Mouse (Mus musculus) inflammation-experienced regulatory T-cells (primary cell): ENCODE measurements around the gene Phldb3. TPM values are rescaled to one million over a fixed set of nuclear protein-coding genes. Genes with fewer than 3 reads are reported as not detected.

ENCODE experiments used
- polyA plus RNA-seq, 2 experiments: library from polyadenylated mRNA; unstranded; fragments of 100-300 nt; shearing (Covaris generic); gene quantifications; one replicate each; pipeline ENCODE4 v1.2.1; 2017

Phldb3 gene
- 1 to 10 TPM in 1 of 2 experiments, under 1 TPM in 1; 0.71 to 1.9 TPM for polyA plus RNA-seq

GRCm38 (mm10) chr7:24610144-24610878 is at the start of gene Phldb3:
Gene Phldb3, plus strand, starts transcription at chr7:24610763.

DNA sequence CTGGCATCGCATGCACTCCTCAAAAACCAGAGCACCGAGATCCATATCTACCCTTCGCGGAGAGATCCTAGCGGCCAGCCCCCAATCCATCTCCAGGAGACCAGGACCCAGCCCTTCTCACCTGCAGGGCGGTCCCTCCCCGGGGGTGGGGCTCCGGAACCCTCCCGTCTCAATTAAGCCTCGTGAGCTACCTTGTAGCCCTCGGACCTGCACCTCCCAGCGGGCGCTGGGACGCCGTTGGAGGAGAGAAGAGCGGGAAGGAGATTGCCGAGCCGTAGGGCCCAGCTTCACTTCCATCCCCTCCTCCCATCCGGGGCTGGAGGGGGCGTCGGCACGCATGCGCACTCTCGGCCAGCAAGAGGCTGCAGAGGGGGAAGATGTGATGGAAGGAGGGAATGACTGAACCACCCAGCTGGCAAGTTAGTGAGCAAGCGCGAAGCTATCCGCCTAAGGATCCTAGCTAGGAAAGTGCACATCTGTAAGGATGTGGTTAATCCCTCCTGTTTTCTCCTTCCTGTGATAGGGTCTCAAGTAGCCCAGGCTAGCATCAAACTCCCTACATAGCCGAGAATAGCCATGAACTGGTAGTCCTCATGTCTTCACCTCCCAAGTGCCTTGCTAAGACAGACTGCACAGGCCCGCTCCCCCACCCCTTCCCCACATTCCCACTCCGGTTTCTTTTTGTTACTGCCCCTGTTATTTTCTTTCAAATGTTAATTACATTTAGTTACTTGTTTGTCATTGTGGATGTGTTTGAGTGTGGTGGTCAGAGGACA is 23.0 kb upstream of the Phldb3 start, which contains the start of the genes Ethe1 and Zfp575:
Gene Ethe1 (plus strand): TSS at position 214 of the 776 bp plus-strand sequence.
Gene Zfp575 (minus strand): TSS at position 312 of the 776 bp plus-strand sequence.

DNA sequence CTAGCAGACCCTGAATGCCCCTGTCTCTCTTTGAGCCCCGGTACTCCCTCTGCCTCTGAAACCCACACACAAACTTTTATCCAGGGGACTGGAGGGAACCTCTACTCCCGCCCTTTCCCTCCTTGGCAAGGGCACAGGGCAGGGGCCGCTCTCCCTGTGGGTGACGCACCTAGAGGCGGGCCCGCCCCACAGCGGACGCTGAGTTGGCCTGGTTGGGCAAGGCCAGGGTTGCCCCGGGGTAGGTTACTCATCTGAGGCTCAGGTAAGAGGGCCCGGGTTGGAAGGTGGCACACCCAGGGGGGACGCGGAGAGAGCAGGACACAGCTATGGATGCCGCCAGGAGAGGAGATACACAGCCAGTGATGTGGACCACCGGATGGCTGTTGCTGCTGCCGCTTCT is 25.7 kb downstream of the Phldb3 start, which contains the start of gene Lypd3:
Gene Lypd3 (plus strand): TSS at position 287 of the 400 bp plus-strand sequence.

DNA sequence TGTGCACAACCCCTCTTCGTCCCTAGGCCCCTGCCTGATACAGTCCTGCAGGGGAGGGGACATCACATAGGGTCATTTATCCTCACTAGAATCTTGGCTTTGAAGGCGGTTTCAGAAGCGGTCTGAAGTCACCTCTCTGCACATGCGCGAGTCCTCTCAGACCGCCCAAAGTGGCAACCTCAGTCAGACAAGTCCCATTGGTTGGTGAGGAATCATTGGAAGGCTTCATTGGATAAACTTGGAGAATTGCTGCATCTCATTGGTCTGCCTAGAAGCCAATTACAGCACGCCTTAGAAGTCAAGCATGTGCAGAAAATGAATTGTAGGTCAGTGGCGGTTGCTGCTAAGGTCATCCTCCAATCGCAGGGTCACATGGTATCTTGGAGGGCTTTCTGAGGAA is 66.0 kb downstream of the Phldb3 start, which contains the start of gene Tex101:
Gene Tex101 (minus strand): TSS at position 101 of the 400 bp plus-strand sequence.

Other genes starting within 250 kb of the Phldb3 start
- 100 to 1,000 TPM; 350 to 423 TPM for gene Kcnn4, start 240.5 kb upstream of the Phldb3 start, polyA plus RNA-seq
- gene Smg9, start 211.1 kb upstream of the Phldb3 start, polyA plus RNA-seq, result 10 to 100 TPM; 51.5 to 80.1 TPM
- under 1 TPM in 1 of 2 experiments, not detected in 1; 0.45 TPM for gene Irgc1, start 158.5 kb upstream of the Phldb3 start, polyA plus RNA-seq
- 1 to 10 TPM in 1 of 2 experiments, under 1 TPM in 1; 0.65 to 3.3 TPM for gene Plaur, start 148.3 kb upstream of the Phldb3 start, polyA plus RNA-seq
- gene Cadm4, start 128.7 kb upstream of the Phldb3 start, polyA plus RNA-seq, result under 1 TPM; 0.42 to 0.82 TPM
- 1 to 10 TPM; 1.0 to 1.5 TPM for gene Zfp428, start 103.8 kb upstream of the Phldb3 start, polyA plus RNA-seq
- 1 to 10 TPM in 1 of 2 experiments, not detected in 1; 1.1 TPM for gene AC161166.1, start 98.3 kb upstream of the Phldb3 start, polyA plus RNA-seq
- gene Irgq, start 80.1 kb upstream of the Phldb3 start, polyA plus RNA-seq, result 1 to 10 TPM; 3.9 to 6.5 TPM
- not detected for gene Pinlyp, start 64.6 kb upstream of the Phldb3 start, polyA plus RNA-seq
- 10 to 100 TPM; 60.5 to 60.6 TPM for gene Xrcc1, start 64.5 kb upstream of the Phldb3 start, polyA plus RNA-seq
- gene Ethe1, start 23.2 kb upstream of the Phldb3 start, polyA plus RNA-seq, result 10 to 100 TPM; 19.5 to 23.6 TPM
- under 1 TPM; 0.27 to 0.58 TPM for gene Zfp575, start 23.1 kb upstream of the Phldb3 start, polyA plus RNA-seq
- gene Lypd3, start 25.8 kb downstream of the Phldb3 start, polyA plus RNA-seq, result 1 to 10 TPM in 1 of 2 experiments, under 1 TPM in 1; 0.19 to 1.1 TPM
- gene Tex101, start 65.9 kb downstream of the Phldb3 start, polyA plus RNA-seq, result under 1 TPM in 1 of 2 experiments, not detected in 1; 0.36 TPM
- gene BC049730, start 98.5 kb downstream of the Phldb3 start, polyA plus RNA-seq, result under 1 TPM; 0.13 to 0.31 TPM
- gene Gm4763, start 116.1 kb downstream of the Phldb3 start, polyA plus RNA-seq, result 1 to 10 TPM in 1 of 2 experiments, not detected in 1; 2.5 TPM
- gene Cd177, start 149.5 kb downstream of the Phldb3 start, polyA plus RNA-seq, result under 1 TPM; 0.33 to 0.34 TPM
- gene Ceacam10, start 166.4 kb downstream of the Phldb3 start, polyA plus RNA-seq, result 1 to 10 TPM in 1 of 2 experiments, under 1 TPM in 1; 0.82 to 1.6 TPM